Mouse (Mus musculus): Measurements from ENCODE around the gene Ube2m.
"Not testable (repeated sequence)": the region's sequence is repeated elsewhere in the genome, so short reads cannot be mapped to it uniquely, and the experiment has no call there.

The Ube2m gene

DNA sequence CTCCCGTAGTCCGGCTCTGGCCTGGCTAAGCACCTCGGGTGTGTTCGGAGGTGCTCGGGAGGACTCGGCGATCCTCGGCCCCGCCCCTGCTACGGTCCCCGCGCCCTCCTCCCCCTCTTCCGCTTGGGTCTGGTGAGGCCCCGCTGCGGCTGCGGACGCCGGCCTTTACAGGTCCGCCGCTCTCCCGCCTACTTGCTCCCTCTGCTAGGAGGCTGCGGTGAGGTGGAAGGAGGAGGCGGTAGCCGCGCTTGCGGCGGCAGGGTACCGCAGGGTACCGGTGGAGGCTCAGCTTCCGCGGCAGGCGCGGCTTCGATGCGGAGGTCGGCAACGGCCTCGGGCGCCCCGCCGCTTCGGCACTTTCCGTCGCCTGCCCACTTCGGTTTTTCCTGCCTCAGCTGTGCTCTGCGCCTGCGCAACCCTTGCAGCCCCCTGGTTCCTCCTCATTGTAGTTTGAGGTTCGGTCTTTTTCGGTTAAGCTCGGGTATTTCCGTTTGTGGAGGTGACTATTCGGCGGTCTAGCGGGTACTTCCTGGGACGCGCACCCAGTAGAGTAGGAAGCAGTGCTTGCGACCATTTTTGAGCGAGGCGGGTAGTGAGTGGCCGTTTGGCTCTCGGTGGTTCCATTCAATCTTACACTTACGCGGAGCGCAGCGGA is at the start of gene Ube2m:
Ube2m (minus strand) TSS at position 375 of the 655 bp plus-strand sequence.
- DNase-seq = peak; percentile 99

DNA sequence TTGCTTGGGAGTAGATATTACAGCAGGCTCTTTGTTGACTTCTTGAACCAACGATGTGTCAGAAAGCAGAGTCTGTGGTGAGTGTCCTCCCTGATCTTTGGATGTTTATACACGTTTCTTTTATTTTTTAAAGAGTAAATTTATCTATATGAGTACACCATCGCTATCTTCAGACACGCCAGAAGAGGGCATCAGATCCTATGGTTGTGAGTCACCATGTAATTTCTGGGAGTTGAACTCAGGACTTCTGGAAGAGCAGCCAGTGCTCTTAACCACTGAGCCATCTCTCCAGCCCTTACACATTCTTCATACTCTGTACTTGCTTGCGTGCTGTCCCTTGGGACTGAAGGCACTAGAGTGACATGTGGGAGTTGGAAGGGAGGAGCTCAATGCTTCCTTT is 34.2 kb upstream of the Ube2m start:
- no peak for DNase-seq

DNA sequence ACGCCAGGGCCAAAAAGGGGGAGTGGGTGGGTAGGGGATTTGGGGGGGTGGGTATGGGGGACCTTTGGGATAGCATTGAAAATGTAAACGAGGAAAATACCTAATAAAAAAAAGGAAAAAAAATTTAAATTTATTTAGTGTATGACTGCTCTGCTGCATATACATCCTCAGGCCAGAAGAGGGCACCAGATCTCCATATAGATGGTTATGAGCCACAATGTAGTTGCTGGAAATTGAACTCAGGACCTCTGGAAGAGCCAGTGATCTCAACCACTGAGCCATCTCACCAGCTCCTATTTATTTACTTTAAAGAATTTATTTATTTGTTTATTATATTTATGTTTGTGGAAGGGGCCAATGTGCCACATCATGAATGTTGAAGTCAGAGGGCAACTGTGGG is 25.3 kb upstream of the Ube2m start:
- not testable (repeated sequence) for DNase-seq

DNA sequence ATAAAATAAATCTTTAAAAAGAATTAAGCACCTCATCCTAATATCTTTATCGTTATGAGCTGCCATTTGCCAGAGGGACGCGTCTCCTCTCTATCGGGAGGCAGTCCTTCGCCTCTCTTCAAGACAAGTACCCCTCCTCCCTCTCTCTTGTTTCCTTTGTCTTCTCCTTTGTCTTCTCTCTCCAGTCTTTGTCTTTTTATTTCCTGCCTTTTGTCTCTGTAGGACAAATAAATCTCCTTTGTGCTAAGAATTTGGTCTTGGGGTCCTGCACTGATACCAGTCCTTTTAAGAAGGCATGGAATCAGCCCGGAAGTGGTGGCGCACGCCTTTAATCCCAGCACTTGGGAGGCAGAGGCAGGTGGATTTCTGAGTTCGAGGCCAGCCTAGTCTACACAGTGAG is 21.5 kb upstream of the Ube2m start:
- no peak for DNase-seq

DNA sequence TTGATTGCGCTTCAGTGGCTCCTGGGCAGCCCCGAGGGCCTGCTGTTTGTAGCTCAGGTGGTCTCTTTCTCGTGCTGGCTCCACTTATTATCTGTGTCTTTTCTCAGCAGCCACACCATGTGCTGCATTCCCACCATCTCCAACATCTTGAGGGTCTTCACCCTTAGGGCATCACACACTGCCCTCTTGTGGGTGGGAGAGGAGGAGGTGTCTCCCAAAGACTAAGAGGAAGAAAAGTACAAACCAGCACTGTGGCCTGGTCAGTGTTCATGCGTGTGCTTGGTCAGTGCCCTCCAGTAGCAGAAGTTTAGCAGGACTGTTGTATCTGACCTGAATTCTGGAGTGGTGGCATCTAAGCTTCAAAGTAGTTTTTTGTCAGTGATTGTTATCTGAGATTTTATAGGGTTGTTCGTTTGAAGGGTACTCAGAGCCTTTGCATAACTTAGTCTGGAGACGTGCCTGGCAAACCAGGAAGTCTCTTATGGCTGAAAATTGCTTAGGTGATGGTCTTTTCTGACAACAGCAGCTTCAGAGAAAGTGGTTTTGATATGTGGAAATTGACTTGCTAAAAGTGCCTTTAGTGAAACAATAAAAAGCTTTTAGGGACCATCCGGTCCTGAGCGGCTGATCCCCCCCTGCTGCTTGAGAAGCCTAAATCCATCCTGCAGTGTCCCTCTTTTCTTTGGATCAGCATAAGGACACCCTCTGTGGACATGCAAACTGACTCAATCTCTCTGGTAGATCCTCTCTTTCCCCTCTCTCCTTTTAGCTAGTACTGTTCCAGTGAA is 19.0 kb upstream of the Ube2m start:
- no peak for DNase-seq

DNA sequence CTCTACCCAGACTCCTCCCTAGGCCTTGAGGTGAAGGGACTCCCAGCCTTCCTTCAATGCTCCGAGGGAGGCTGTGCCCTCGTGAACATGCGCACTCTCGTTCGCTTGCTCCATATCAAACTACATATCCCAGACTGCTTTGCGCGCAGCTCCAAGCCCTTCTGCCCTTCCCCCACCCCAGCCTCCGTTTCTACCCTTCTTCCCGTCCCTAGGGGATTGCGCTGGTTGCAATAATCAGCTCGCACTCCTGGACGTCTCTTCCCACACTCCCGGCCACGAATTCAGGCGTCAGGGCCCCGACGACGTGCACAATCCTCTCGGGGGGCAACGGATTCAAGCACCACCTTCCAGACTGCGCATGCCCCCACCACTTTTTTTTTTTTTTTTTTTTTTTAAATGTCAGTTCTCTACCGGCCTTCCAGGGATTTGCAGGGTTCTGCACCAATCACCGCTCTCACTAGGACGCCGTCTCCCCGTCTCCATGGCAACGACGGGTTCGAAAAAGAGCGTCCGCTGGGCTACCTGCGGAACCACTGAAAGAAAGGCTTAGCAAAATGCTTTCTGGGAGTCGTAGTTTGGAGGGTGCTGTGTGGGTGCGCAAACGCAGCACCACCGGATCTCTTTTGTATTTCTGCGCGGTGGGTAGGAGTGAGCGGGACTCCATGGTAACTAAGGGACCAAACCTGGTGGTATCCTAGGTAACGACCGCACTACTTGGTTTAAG is 16.4 kb upstream of the Ube2m start, which contains the start of gene Mzf1:
Mzf1 (minus strand) TSS at position 478 of the 724 bp plus-strand sequence.
- peak; percentile 97 for DNase-seq

DNA sequence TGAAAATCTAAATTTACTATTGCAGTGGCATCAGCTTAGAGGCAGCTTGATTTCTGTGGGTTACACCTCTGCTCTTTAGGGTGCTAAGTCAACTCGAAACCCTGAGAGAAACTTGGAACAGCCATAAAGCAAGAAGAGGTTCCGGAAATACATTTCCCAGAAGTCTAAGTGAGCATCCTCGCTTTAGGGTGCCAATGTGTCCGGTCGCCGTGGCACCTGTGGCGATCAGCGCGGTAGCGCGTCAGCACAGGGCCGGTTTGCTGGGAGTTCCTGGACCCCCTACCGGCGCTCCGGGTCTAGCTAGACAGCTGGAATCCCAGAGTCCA is 15.8 kb upstream of the Ube2m start:
- no peak for DNase-seq

DNA sequence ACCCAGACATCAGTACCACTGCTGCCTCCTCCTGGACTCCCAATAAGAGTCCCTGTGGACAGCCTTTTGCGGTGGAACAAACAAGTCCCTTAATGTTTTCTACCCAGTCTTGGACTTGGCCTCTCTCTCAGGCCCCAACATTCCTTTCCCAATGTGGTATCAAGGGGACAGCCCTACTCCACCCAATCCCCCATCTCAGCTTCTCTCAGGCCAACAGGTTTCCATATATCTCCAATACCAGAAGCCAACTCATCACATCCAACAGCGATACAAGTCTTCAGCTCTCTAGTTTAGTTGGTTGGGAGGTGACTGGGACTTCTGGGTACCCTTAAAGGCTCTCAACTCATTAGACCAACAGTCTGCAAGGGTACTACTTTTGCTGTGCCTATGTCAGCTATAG is 15.4 kb upstream of the Ube2m start:
- no peak for DNase-seq

DNA sequence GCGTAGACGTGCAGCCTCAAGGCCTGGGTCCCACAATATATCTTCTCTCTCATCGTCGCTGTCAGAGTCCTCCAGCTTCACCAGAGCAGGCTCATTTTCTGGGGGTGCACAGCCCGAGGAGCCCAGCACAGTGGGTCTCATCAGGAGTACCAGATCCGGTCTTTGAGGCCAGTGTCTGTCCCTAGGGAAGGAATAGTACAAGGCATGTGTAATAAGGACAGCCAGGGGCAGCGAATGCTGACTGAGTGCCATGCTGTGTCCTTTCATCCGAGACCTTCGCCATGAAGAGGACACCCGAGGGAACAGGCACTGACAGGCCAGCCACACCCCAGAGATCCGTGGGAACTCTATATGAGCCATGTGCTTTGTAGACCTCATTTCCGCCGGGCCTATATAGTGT is 14.9 kb upstream of the Ube2m start:
- no peak for DNase-seq

DNA sequence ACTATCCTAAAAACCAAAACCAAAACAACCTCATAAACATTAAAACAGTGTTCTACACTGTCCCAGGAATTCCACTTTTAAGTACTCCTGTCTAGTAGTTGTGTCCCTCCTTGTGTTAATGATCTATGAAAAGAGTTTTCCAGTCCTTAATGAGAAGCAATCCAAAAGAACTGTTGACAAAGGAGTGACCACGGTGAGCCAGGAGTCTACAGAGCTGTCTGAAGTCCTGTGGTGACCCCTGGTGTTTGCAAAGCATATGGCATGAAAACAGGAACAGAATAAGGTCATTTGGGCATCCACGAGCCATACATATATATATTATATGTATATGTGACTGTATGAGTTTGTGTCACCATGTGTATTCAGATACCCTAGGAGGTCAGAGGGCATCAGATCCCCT is 8.0 kb upstream of the Ube2m start:
- peak; percentile 82 for DNase-seq

DNA sequence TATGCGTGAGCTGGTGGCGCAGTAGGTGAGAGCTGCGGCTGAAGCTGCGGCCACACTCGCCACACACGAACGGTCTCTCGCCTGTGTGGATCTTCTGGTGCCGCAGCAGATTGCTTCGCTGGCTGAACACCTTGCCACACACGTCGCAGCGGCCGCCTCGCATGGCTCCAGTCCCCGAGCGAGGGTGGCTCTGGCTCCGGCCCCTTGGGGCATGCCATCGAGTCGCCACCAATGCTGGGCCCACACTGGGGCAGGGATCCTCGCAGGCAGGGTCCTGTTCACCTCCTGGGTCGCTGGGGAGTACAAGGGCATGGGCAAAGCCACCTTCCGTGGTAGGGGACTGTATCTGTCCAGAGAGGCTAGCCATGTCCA is 6.2 kb upstream of the Ube2m start:
- DNase-seq = no peak

DNA sequence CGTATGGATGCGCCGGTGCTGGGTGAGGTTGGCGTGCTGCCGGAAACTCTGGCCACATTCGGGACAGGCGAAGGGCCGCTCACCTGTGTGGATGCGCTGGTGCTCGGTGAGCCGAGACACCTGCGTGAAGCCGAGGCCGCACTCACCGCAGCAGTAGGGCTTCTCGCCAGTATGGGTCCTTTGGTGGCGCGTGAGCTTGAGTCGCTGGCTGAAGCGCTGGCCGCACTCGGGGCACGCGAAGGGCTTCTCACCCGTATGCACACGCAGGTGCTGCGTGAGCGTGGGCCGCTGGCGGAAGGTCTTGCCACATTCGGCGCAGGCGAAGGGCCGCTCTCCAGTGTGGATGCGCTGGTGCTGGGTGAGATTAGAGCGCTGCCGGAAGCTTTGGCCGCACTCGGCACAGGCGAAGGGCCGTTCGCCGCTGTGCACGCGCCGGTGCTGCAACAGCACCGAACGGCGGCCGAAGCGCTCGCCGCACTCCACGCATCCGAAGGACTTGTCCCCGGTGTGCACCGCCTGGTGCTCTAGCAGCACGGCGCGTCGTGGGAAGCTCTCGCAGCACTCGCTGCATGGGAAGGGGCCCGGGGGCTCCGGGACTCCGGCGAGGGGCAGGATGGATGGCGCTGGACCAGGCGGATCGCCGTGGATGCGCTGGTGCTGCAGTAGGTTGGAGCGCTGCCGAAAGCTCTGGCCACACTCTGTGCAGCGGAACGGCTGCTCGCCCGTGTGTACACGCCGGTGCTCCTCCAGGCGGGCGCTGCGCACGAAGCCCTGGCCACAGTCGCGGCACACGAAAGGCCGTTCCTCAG is 5.6 kb upstream of the Ube2m start:
- DNase-seq = peak; percentile 57

DNA sequence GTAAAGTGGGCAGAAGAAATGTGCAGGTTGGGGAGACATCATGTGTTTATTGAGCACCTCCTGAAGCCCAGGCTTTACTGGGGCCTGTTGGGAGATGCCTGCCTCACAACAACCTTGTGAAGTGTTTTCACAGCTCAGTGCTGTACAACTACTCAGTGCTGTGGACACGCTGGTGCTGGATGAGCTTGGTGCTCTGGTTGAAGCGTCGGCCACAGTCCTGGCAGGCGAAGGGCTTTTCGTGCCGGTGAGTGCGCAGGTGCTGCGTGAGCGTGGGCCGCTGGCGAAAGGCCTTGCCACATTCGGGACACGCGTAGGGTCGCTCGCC is 5.0 kb upstream of the Ube2m start:
- no peak for DNase-seq

DNA sequence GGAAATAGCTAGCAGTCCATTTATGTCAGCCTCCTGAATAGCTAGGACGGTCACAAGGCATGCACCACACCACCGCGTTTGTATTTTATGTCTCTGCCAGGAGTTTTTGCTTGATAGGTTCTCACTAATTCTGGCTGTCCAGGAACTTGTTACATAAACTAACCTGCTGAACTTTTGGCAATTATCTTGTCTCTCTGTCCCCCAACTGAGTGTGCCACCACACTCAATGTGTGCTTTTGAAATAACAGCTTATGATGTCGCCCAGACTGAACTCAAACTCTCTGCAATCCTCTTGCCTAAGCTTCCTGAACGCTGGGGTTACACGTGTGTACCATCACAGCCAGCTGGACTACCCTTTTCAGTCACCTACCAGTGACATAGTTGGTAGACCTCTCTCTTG is 4.4 kb upstream of the Ube2m start:
- DNase-seq = no peak

DNA sequence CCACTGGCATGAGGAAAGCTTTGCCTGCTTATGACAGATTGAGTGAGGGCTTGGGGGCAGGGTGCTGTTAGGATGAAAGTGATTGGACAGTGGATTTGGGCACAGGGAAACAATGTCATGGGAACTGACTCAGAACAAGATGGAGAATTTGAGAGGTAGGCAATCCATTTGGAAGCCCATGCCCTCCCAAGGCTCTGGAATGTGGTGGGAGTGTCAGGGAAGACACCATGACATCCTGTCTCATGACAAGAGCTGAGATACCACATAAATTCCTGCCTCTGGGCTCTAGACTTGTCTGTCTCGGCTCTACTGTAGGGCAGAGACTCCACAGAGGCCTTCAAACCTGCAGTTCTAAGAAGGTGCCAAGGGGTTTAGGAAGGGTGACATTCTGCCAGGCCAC is 3.2 kb upstream of the Ube2m start:
- DNase-seq = no peak

DNA sequence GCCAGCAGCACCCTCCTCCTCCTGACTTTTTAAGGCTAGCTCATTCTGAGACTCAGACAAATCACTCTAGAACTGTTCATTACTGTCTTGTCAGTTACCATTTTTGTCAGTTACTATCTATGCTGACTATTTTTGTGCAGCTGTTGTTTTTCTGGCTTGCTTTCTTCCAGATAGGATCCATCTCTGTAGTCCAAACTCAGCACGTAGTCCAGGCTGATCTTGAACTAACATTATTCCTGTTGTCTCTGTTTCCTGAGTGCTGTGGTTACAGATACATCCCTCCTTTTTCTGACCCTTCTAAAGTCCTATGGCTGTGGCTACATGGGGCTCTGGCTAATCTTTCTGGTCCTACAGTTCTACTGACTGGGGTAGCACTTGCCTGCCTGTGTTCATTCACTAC is 1.1 kb upstream of the Ube2m start:
- DNase-seq = no peak

DNA sequence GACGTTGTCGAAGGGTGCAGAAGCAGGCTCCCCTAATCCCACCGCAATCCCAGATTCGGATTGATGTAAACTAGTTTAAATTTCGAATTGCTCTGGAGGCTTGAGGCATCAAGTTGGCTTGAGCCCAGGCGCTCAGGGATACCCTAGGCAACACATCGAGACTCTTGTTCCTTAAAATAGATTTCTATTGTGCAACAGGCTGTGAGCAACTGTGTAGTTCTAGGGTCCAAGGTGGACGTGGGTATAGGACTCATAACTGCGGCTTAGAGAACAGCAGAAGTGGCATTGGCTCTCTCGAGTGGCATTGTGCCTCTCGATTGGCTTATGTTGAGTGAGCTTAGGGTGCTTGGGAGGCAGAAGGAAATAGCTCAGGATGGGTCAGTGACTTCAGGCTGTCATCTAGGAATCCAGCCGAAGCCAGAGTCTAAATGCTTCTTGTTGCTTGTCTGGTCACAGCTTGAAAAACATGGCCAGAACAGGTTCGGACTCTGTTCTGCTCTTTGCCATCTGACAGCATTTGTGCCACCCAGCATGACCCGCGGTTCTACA is 620 bp upstream of the Ube2m start:
- DNase-seq = peak; percentile 39

DNA sequence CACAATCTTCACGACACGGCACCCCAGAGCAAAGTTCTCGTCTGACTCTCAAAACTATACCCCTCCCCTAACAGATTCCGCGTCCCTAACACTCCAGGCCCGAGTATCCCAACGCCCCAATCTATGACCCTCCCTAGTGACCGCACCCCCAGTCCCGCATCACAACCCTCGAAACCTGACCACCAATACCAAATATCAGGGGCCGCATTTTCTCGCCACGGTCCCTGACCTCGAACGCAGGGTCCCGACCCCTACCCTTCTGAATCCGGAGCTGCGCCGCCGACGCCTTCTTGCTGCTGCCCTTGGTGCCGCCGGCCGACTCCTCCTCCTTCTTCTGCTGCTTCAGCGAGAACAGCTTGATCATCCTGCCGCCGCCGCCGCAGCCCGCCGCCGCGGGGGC is 709 bp downstream of the Ube2m start:
- DNase-seq = no peak

DNA sequence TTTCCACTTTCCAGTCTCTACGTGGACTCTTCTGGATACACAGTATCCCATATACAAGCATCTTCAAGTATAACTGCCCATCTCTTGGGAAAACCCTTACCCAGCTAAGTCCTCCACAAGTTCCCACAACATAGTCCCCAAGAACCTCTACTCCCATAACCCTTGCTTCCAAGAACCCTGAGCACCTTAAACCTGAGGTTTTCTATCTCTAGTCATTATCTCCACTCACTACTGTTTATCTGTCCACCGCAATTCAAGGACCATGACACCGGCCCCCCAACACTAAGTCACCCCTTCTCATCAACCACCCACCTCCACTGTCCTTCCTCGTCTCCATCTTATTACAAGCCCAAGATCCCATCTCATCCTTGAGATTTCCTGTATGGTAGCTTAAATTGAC is 1.3 kb downstream of the Ube2m start:
- no peak for DNase-seq

DNA sequence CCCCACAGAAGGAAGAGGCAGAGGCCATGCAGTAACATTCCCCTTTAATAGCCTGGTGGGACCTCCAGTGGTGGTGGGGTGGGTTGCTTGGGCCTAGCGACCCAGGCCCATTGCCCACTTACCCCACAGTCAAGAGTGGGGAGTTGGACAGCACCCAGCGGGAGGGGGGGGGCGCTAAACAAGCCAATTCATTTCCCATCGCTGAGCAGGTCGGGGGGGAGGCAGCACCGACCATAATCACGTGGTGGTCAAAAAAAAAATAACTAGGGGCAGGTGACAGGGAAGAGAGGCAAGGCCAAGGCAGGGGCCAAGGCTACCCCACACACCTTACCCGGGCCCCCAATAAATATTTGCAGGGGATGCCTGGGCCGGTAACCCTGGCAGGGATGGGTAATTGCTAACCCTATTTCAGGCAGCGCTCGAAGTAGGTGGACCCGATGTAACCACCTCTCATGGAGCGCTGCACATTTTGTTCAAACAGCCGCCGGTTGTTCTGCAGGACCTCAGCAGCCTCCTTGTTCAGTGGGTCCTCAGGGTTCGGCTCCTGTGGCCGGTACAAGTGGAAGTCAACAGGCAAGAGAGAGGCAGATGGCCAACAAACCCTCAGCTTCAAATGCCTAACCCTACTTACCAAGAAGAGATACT is 2.7 kb downstream of the Ube2m start:
- peak; percentile 50 for DNase-seq

DNA sequence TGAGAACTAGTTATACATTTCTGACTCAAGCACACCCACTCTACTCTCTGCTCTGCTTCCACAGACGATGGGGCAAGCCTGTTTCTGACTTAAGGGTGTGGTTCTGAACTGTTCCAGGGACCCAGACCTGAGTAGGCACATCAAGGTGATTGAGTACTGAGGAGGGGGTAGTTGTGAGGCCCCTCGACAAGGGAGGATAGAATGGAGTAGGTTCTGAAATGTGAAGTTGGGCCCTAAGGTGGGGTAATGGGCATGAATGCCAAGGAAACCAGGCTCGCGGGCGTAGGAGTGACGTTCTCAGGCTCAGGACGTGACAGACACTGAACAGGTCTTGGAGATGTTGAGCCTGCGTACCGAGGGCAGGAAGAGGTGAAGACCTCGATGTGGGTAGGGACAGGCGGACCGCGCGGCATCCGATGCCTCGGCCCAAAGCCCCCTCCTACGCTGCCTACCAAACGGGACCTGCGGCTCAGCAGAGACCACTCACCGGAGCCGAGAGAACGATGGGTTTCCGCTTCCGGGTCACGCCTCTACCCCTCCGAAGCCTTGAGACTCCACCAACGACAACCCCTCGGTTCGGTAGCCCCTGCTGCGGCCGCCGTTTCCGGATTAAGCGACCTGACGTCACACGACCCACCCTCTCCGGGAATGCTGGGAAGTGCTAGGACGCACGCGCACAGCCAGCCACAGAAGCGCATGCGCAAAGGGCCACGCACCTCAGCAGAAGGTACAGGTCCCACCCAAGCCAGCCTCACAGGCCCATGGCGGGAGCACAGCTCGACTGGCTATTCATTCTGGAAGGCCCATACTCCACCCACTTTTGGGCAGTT is 3.7 kb downstream of the Ube2m start, which contains the start of gene Chmp2a:
Chmp2a (minus strand) TSS at position 660 of the 830 bp plus-strand sequence.
- DNase-seq = peak; percentile 99
